Mouse (Mus musculus): ENCODE data around the gene Coro1c. TPM values are rescaled to one million over a fixed set of nuclear protein-coding genes. Genes with fewer than 3 reads are reported as not detected.

Coro1c gene
- polyA plus RNA-seq, 1 experiment from 2014 or later: 214 TPM

DNA sequence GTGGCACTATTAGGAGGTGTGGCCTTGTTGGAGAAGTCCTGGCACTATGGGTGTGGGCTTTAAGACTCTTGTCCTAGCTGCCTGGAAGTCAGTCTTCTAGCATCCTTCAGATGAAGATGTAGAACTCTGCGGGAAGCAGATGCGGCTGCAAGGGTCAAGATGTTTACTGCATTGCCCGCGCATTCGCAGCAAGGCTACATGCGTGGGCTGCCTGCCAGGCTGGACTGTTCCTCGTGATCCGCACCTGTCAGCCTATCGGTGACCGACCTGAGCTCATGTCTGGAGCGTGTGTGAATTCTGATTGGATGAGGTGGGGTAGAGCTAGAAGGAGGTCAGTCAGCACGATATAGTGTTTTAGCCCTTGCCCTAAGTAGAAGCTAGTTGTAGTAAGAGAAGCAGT, 44.6 kb downstream of the Coro1c start:
- Histone ChIP-seq H3K9ac (replicated peaks) (no peak overlapping the region), H3K9me3 (no peaks in the 10 kb centered on the region), H3K36me3 (peaks cover 36% of the 10 kb centered on the region), H3K4me1 (replicated peaks) (peaks cover 37% of the 10 kb centered on the region), H3K27ac (peak overlapping the region; percentile 54), H3K4me2 (replicated peaks) (no peak overlapping the region), H3K4me3 (replicated peaks) (no peak overlapping the region), H3K27me3 (no peaks in the 10 kb centered on the region)
- no peak for ATAC-seq
- 95% methylated on average over 12 of the region's 12 CpGs for WGBS

DNA sequence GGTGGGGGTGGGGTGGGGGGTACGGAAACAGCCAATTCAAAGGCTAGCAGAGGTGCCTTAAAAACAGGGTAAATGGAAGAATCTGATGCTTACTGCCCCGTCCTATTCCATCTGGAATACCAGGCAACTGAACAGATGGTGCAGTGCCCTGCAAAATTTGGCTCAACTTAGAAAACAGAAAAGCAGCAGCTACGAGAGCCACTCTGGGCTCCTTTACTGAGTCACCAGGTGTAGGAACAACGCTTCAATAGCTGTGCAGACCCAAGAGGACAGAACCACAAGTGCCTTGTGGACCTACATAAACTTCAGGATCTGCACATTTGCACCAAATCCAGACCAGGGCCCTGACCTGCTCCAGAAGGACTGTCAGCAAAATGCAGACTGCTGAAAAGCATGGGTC, 46.1 kb downstream of the Coro1c start:
- no peak for ATAC-seq
- Histone ChIP-seq H3K27ac (peak overlapping the region; percentile 54; the same call in 1 of the 2 replicates), H3K36me3 (peaks cover 36% of the 10 kb centered on the region), H3K4me1 (replicated peaks) (peaks cover 37% of the 10 kb centered on the region), H3K9ac (replicated peaks) (no peak overlapping the region), H3K4me3 (replicated peaks) (no peak overlapping the region), H3K4me2 (replicated peaks) (no peak overlapping the region), H3K9me3 (no peaks in the 10 kb centered on the region), H3K27me3 (no peaks in the 10 kb centered on the region)
- WGBS: 76% methylated on average over 4 of the region's 4 CpGs

- H3K4me3 ChIP-seq (replicated peaks): no peak overlapping the region
- H3K4me2 ChIP-seq (replicated peaks): no peak overlapping the region
- H3K9me3 ChIP-seq: no peaks in the 10 kb centered on the region
- WGBS: 97% methylated on average over 8 of the region's 8 CpGs
- H3K4me1 ChIP-seq (replicated peaks): peaks cover 48% of the 10 kb centered on the region
- no peaks in the 10 kb centered on the region for H3K27me3 ChIP-seq
- H3K27ac ChIP-seq: no peak overlapping the region
- H3K9ac ChIP-seq (replicated peaks): no peak overlapping the region
- no peak for ATAC-seq
- peaks cover 36% of the 10 kb centered on the region for H3K36me3 ChIP-seq
These were observed 47.3 kb downstream of the Coro1c start for GRCm38 (mm10) chr5:113861294-113861693.

DNA sequence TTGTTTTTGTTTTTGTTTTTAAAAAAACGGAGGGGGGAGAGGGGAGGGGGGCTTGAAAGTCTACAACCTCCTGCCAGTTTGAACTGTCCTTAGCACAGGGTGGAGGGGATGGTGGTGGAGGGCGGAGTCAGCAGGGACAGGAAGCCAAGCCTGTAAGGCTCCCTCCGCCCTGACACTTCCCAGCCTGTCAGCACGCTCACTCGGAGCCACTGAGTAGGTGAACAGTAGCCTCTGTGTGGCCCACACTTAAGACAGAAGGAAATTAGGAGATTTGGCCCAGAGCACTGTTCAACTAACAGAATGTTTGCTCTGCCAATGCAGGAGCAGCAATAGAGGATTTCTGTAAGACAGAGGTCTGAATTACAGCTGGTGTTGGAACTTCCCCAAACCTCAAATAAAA, 49.6 kb downstream of the Coro1c start:
- H3K27me3 ChIP-seq: no peaks in the 10 kb centered on the region
- H3K9me3 ChIP-seq: no peaks in the 10 kb centered on the region
- H3K4me3 ChIP-seq (replicated peaks): no peak overlapping the region
- ATAC-seq: no peak
- H3K36me3 ChIP-seq: peaks cover 19% of the 10 kb centered on the region
- WGBS: 74% methylated on average over 5 of the region's 5 CpGs
- no peak overlapping the region for H3K9ac ChIP-seq (replicated peaks)
- 0 out of 2 replicates have a peak overlapping the region, but pooled peaks have one; percentile 17 for H3K27ac ChIP-seq
- no peak overlapping the region for H3K4me2 ChIP-seq (replicated peaks)
- H3K4me1 ChIP-seq (replicated peaks): peaks cover 65% of the 10 kb centered on the region

DNA sequence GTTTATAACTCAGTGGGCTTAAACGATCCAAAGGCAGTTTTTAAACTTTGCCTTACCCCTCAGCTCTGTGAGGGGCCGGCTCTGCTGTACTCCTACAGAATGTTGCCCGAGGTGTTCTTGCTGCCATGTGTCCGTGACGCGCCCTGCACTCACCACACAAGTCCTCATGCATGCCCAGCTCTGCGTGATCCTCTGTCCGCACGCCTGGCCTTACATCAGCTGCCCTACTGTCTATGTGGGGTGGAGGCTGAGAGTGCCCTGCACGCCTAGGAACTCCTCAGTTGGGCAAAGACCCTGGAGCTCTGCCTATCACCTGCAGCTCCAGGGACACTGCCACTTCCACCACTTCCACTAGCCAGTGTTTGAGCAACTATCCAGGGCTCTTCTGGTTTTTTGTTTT, 50.0 kb downstream of the Coro1c start:
- Histone ChIP-seq H3K4me3 (replicated peaks) (no peak overlapping the region), H3K27me3 (no peaks in the 10 kb centered on the region), H3K4me1 (replicated peaks) (peaks cover 61% of the 10 kb centered on the region), H3K27ac (no peak overlapping the region), H3K4me2 (replicated peaks) (no peak overlapping the region), H3K36me3 (peaks cover 15% of the 10 kb centered on the region; the same call in 1 of the 2 replicates), H3K9me3 (no peaks in the 10 kb centered on the region), H3K9ac (replicated peaks) (no peak overlapping the region)
- WGBS: 86% methylated on average over 10 of the region's 10 CpGs
- ATAC-seq: no peak

- ATAC-seq: no peak
- Histone ChIP-seq H3K36me3 (peaks cover 13% of the 10 kb centered on the region; the same call in 1 of the 2 replicates), H3K27me3 (no peaks in the 10 kb centered on the region), H3K9ac (replicated peaks) (no peak overlapping the region), H3K4me2 (replicated peaks) (no peak overlapping the region), H3K4me3 (replicated peaks) (no peak overlapping the region), H3K9me3 (no peaks in the 10 kb centered on the region), H3K27ac (peak overlapping the region; percentile 80; the same call in 1 of the 2 replicates), H3K4me1 (replicated peaks) (peaks cover 55% of the 10 kb centered on the region)
- WGBS: 67% methylated on average over 8 of the region's 8 CpGs
These were observed 50.9 kb downstream of the Coro1c start for GRCm38 (mm10) chr5:113857631-113858030.

- 69% methylated on average over 7 of the region's 7 CpGs for WGBS
- no peak overlapping the region for H3K4me2 ChIP-seq (replicated peaks)
- peak overlapping the region; percentile 80 for H3K27ac ChIP-seq
- H3K27me3 ChIP-seq: no peaks in the 10 kb centered on the region
- no peak overlapping the region; the same call in 1 of the 2 replicates for H3K9ac ChIP-seq (replicated peaks)
- H3K4me3 ChIP-seq (replicated peaks): no peak overlapping the region
- H3K36me3 ChIP-seq: peaks cover 14% of the 10 kb centered on the region
- peaks cover 50% of the 10 kb centered on the region for H3K4me1 ChIP-seq (replicated peaks)
- ATAC-seq: no peak
- no peaks in the 10 kb centered on the region for H3K9me3 ChIP-seq
These were observed 51.9 kb downstream of the Coro1c start for GRCm38 (mm10) chr5:113856631-113857030.

GRCm38 (mm10) chr5:113855696-113856095, 52.9 kb downstream of the Coro1c start:
- Histone ChIP-seq H3K4me1 (replicated peaks) (peaks cover 52% of the 10 kb centered on the region), H3K27me3 (no peaks in the 10 kb centered on the region), H3K9me3 (no peaks in the 10 kb centered on the region), H3K9ac (replicated peaks) (peak overlapping the region; percentile 40; the same call in 1 of the 2 replicates), H3K4me2 (replicated peaks) (no peak overlapping the region), H3K4me3 (replicated peaks) (no peak overlapping the region), H3K27ac (peak overlapping the region; percentile 80), H3K36me3 (peaks cover 18% of the 10 kb centered on the region)
- peak; percentile 78 for ATAC-seq
- 41% methylated on average over 3 of the region's 3 CpGs for WGBS

GRCm38 (mm10) chr5:113855117-113855516, 53.4 kb downstream of the Coro1c start:
- no peaks in the 10 kb centered on the region for H3K27me3 ChIP-seq
- H3K27ac ChIP-seq: peak overlapping the region; percentile 80
- 0 out of 2 replicates have a peak overlapping the region, but pooled peaks have one; percentile 40 for H3K9ac ChIP-seq (replicated peaks)
- 89% methylated on average over 10 of the region's 10 CpGs for WGBS
- peaks cover 51% of the 10 kb centered on the region for H3K4me1 ChIP-seq (replicated peaks)
- H3K9me3 ChIP-seq: no peaks in the 10 kb centered on the region
- ATAC-seq: peak; percentile 71
- peaks cover 24% of the 10 kb centered on the region for H3K36me3 ChIP-seq
- H3K4me3 ChIP-seq (replicated peaks): no peak overlapping the region
- H3K4me2 ChIP-seq (replicated peaks): no peak overlapping the region

GRCm38 (mm10) chr5:113854494-113854893, 54.1 kb downstream of the Coro1c start:
- H3K4me1 ChIP-seq (replicated peaks): peaks cover 51% of the 10 kb centered on the region
- H3K27me3 ChIP-seq: no peaks in the 10 kb centered on the region
- no peak for ATAC-seq
- peaks cover 30% of the 10 kb centered on the region for H3K36me3 ChIP-seq
- no peak overlapping the region for H3K4me3 ChIP-seq (replicated peaks)
- peak overlapping the region; percentile 80 for H3K27ac ChIP-seq
- no peaks in the 10 kb centered on the region for H3K9me3 ChIP-seq
- WGBS: 45% methylated on average over 14 of the region's 14 CpGs
- H3K9ac ChIP-seq (replicated peaks): no peak overlapping the region
- no peak overlapping the region for H3K4me2 ChIP-seq (replicated peaks)

DNA sequence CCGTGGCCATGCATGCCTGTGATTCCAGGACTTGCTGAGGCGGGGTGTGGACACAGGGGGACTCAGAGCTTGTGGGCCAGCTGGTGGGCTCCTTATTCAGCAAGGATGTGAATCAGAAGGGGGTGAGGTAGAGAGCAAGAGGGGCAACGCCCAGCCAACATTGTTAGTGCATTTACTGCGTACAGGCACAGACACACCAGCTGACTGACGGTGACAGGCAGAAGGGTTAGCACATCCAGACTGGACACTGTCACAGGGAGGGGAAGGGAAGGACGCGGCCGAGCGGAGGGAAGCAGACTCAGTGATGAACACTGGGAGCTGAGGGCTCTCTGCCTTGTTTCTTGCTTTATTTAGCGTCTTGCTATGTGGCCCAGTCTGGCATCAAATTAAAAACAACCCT, 55.0 kb downstream of the Coro1c start:
- H3K4me2 ChIP-seq (replicated peaks): no peak overlapping the region
- H3K4me1 ChIP-seq (replicated peaks): peaks cover 43% of the 10 kb centered on the region
- ATAC-seq: no peak
- no peak overlapping the region for H3K4me3 ChIP-seq (replicated peaks)
- H3K9ac ChIP-seq (replicated peaks): no peak overlapping the region
- no peaks in the 10 kb centered on the region for H3K27me3 ChIP-seq
- peak overlapping the region; percentile 19; the same call in 1 of the 2 replicates for H3K27ac ChIP-seq
- WGBS: 88% methylated on average over 10 of the region's 10 CpGs
- H3K9me3 ChIP-seq: no peaks in the 10 kb centered on the region
- peaks cover 39% of the 10 kb centered on the region for H3K36me3 ChIP-seq

DNA sequence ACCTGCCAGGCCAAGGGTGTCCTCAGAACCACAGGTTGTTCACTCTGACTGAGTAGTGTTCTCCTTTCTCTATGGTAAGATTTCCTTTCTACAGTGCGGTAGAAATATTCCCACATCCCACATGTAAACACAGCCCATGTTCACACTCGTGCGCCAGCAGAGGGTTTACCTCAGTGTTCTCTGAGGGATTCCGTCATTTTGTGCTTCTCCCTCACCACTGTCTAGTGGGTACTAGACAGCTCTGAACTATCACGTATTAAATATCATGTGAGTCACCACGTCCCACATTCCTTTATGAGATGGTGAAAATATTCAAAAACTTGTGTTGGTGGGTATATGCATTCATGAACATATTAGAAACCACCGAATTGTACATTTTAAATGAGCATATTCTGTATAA, 56.1 kb downstream of the Coro1c start:
- no peaks in the 10 kb centered on the region for H3K9me3 ChIP-seq
- H3K4me3 ChIP-seq (replicated peaks): no peak overlapping the region
- H3K27ac ChIP-seq: no peak overlapping the region
- no peaks in the 10 kb centered on the region for H3K27me3 ChIP-seq
- H3K9ac ChIP-seq (replicated peaks): no peak overlapping the region
- H3K4me2 ChIP-seq (replicated peaks): no peak overlapping the region
- peaks cover 34% of the 10 kb centered on the region for H3K4me1 ChIP-seq (replicated peaks)
- WGBS: 93% methylated on average over 7 of the region's 7 CpGs
- peaks cover 49% of the 10 kb centered on the region for H3K36me3 ChIP-seq
- ATAC-seq: no peak

DNA sequence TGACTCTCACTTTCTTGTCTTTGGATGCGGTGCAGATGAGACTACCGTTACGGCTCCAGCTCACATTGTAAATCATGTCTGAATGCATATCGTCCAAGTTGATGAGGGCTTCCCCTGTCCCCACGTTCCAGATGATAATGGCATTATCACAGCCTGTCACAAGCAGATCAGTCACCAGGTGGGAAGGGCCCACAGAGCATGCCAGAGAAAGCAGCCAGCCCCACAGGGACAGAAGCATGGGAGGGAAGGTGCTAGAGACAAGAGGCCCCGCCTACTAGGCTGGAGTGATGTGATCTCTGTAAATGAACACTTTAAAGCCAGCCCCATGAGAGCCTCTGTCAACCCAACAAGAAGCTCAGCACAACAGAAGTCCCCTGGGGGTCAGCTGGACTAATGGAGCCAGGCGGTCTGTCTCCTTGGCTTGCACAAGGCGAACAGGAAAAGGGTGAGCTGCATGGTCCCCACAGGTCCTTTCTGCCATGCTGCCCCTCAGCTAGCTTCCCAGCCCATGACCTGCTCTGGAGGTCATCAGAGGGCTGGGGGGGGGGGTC, 57.8 kb downstream of the Coro1c start:
- H3K27me3 ChIP-seq: no peaks in the 10 kb centered on the region
- peaks cover 17% of the 10 kb centered on the region for H3K4me1 ChIP-seq (replicated peaks)
- no peaks in the 10 kb centered on the region for H3K9me3 ChIP-seq
- ATAC-seq: no peak
- no peak overlapping the region for H3K4me2 ChIP-seq (replicated peaks)
- no peak overlapping the region for H3K4me3 ChIP-seq (replicated peaks)
- no peak overlapping the region for H3K9ac ChIP-seq (replicated peaks)
- H3K27ac ChIP-seq: 0 out of 2 replicates have a peak overlapping the region, but pooled peaks have one; percentile 4
- WGBS: 72% methylated on average over 8 of the region's 8 CpGs
- peaks cover 67% of the 10 kb centered on the region for H3K36me3 ChIP-seq

Data from midbrain, embryonic 13.5 days (tissue).